Mouse (Mus musculus) midbrain, embryonic 12.5 days (tissue): ENCODE data around the gene Mapk8ip1. TPM values are rescaled to one million over a fixed set of nuclear protein-coding genes. Genes with fewer than 3 reads are reported as not detected.

Experiments
- ATAC-seq: fragments of 200-750 bp; cut with Nextera tagmentation; 2 replicates; pipeline ENCODE4 v1.8.0; 2017; ENCODE audit warnings: low read depth, moderate TSS enrichment, moderate library complexity; ENCODE audit not compliant: low FRiP score
- H3K27ac ChIP-seq: fragments of 300-500 bp; sonication (generic); replicated peaks from 2 replicates; pipeline ENCODE4 v1.5.1; 2016; ENCODE audit warnings: mild to moderate bottlenecking
- H3K27me3 ChIP-seq: fragments of 300-500 bp; sonication (generic); 2 replicates; pipeline ENCODE4 v1.6.1; 2016; ENCODE audit warnings: mild to moderate bottlenecking
- H3K36me3 ChIP-seq: fragments of 300-500 bp; sonication (generic); 2 replicates; pipeline ENCODE4 v1.6.1; 2016
- H3K4me1 ChIP-seq: fragments of 300-500 bp; sonication (generic); 2 replicates; pipeline ENCODE4 v1.6.1; 2016
- H3K4me2 ChIP-seq: fragments of 300-500 bp; sonication (generic); replicated peaks from 2 replicates; pipeline ENCODE4 v1.6.1; 2016; ENCODE audit warnings: mild to moderate bottlenecking, moderate library complexity
- H3K4me3 ChIP-seq: fragments of 300-500 bp; sonication (generic); 2 replicates; pipeline ENCODE4 v1.5.1; 2016; ENCODE audit warnings: mild to moderate bottlenecking
- H3K9ac ChIP-seq: fragments of 300-500 bp; sonication (generic); replicated peaks from 2 replicates; pipeline ENCODE4 v1.6.1; 2016; ENCODE audit warnings: mild to moderate bottlenecking, moderate library complexity
- H3K9me3 ChIP-seq: fragments of 300-500 bp; sonication (generic); 2 replicates; pipeline ENCODE4 v1.6.1; 2016; ENCODE audit warnings: mild to moderate bottlenecking
- WGBS: fragments of 180-500 bp; shearing (Covaris S2); methylation state at CpG from one replicate; pipeline ENCODE4 v1.1.7; 2016; 5-methylcytosine and 5-hydroxymethylcytosine counted together
- polyA plus RNA-seq: library from polyadenylated mRNA; unstranded; fragments of >200 nt; fragmentation: Nextera tagmentation; extraction: Ambion mirVana; gene quantifications from 2 replicates; pipeline ENCODE4 v1.2.1, GENCODE M21; 2016

Gene Mapk8ip1
- polyA plus RNA-seq, 1 experiment from 2014 or later, result 105 TPM

DNA sequence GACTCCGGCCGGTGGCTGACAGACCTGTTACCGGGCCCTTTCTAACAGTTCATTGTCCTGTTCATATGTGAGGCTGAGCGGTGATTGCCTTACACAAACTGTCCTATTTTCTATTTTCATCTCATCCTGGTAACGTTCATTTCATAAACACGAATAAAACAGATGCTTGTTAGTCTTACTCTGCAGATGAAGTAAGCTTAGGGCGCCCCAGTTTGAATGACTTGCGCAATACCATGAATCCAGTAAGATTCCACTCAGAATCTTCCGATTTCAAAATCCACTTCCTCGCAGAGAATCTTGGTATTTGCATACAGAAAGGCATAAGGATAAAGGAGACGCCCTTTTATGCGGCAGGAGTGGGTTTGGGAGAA is 33.3 kb upstream of the Mapk8ip1 start:
- Histone ChIP-seq H3K4me3 (peak overlapping the region; percentile 90), H3K36me3 (no peaks in the 10 kb centered on the region), H3K9ac (peak overlapping the region; percentile 46), H3K9me3 (no peaks in the 10 kb centered on the region), H3K27me3 (peaks cover 8% of the 10 kb centered on the region; the same call in 1 of the 2 replicates), H3K4me1 (peaks cover 46% of the 10 kb centered on the region), H3K27ac (no peak overlapping the region), H3K4me2 (peak overlapping the region; percentile 89)
- ATAC-seq, result no peak
- 8% methylated on average over 12 of the region's 12 CpGs for WGBS

DNA sequence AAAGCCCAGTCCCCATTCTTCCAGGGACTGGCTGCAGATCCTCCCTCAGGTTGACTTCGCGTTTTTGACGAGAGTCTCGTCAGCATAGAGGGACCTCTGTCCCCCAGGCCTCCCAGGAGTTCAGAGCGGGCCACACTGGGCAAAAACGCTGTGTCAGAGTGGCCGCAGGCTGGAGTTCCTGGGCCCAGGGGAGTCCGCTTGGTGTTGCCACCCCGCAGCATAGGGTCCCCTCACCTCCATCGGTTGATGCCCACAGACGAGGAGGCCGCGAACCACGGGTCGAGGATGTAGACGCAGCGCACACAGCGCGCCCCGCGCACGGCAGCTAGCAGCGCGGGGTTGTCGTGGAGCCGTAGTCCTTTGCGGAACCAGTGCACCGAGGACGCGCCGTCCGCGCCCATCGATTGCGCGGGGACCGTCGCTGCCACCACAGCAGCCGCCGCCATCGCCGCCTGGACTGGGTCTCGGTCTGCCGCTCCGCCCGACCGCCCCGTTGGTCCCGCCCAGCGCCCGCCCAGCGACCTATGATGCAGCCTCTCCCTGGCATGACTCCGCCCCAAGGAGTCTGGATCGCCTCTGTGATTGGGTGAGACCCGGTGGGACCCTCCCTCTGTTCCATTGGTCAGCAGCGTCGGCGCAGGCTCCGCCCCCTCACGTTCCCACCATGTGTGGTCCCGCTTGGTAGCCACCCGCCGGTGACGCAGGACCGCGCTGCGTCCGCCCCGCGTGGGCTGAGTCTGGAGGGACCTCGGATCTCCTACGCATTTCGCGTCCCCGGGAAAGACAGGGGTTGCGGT is 32.7 kb upstream of the Mapk8ip1 start, which contains the start of gene Cry2:
Cry2 (minus strand) TSS at position 466 of the 797 bp plus-strand sequence.
- Histone ChIP-seq H3K36me3 (no peaks in the 10 kb centered on the region), H3K4me3 (peak within 1 kb of the TSS; percentile 90), H3K27me3 (peaks cover 8% of the 10 kb centered on the region; the same call in 1 of the 2 replicates), H3K4me2 (peak within 1 kb of the TSS; percentile 89), H3K9me3 (no peaks in the 10 kb centered on the region), H3K4me1 (peaks cover 52% of the 10 kb centered on the region), H3K27ac (peak within 1 kb of the TSS; percentile 58), H3K9ac (peak within 1 kb of the TSS; percentile 83)
- WGBS, result under 1% methylated on average over 76 of the region's 76 CpGs
- peak; percentile 98 for ATAC-seq

DNA sequence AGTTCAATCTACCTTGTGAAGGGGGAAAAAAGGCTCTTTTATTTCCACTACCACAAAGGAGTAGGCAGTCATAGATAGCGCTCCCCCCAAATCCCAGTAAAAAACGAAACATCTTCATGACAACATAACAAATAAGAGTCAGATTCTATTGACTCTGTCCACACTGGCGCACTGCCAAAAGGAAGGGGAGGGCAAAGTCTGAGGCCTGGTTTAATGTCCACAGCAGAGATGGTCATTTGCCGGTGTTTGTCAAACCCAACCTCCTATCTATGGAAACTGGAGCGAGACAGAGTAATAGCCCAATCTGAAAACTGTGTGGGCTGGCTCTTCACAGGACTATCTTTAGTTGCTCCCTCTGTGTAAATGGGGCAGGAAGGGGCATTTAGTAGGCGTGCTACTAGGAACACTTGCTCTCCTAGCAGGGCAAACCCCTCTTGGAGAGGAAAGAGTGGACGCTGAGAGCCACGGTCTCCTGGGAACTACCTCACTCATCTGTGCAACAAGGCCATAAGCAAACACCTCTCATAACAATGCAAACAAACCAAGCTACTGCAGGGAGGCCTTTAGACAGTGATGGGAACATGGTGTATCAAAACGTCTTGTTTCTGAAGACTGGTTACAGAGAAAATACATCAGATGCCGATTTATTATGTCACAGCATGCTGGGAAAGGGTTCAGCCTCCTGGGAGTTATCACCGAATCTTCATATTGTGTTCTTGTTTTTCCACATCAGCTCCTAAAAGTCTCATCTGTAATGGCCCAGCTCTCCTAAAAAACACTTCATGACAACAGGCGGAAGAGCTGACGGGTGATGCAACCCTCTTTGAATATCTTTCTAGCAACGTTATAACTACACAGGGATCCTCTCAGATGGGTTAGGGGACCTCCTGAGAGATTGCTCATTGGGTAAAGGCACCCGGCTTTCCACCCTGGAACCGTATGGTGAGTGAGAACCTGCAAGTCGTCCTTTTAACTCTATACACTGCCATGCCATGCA is 31.5 kb upstream of the Mapk8ip1 start:
- H3K36me3 ChIP-seq, result no peaks in the 10 kb centered on the region
- peak overlapping the region; percentile 64; the same call in 1 of the 2 replicates for H3K27ac ChIP-seq
- no peak for ATAC-seq
- peak overlapping the region; percentile 83 for H3K9ac ChIP-seq
- no peaks in the 10 kb centered on the region for H3K9me3 ChIP-seq
- peaks cover 8% of the 10 kb centered on the region; the same call in 1 of the 2 replicates for H3K27me3 ChIP-seq
- WGBS, result 42% methylated on average over 17 of the region's 17 CpGs
- H3K4me2 ChIP-seq, result peak overlapping the region; percentile 89
- H3K4me3 ChIP-seq, result peak overlapping the region; percentile 90
- peaks cover 58% of the 10 kb centered on the region for H3K4me1 ChIP-seq

DNA sequence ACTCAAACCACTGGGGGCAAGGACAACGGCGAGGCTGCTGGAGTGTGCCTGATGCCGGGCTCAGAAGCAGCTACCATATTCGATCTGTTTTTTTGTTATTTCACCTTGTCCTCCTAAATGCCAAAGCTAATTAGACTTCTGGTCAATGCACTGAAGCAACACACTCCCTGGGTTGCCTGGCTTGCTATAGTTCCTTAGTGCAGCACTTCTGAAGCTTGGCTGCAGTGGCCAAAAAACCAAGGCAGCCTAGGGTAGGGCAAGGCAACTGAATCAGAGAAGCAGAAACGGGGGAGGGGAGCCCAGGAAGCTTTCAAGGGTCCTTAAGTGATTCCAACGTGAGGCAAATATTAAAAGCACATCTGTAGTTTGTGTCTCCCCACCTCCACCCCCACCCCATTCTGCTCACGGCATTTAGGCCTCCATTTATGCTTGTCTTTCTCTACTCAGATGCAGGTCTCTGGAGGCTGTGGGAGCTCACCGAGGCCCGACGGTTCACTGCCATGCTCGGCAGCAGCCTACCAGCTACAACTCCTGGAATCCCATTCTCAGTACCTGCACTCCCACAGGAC is 30.6 kb upstream of the Mapk8ip1 start:
- H3K27me3 ChIP-seq, result peaks cover 8% of the 10 kb centered on the region; the same call in 1 of the 2 replicates
- no peaks in the 10 kb centered on the region for H3K36me3 ChIP-seq
- no peak for ATAC-seq
- H3K4me3 ChIP-seq, result peak overlapping the region; percentile 90
- peak overlapping the region; percentile 89 for H3K4me2 ChIP-seq
- H3K4me1 ChIP-seq, result peaks cover 63% of the 10 kb centered on the region
- H3K9ac ChIP-seq, result peak overlapping the region; percentile 83
- H3K9me3 ChIP-seq, result no peaks in the 10 kb centered on the region
- H3K27ac ChIP-seq, result peak overlapping the region; percentile 64
- 15% methylated on average over 11 of the region's 11 CpGs for WGBS

DNA sequence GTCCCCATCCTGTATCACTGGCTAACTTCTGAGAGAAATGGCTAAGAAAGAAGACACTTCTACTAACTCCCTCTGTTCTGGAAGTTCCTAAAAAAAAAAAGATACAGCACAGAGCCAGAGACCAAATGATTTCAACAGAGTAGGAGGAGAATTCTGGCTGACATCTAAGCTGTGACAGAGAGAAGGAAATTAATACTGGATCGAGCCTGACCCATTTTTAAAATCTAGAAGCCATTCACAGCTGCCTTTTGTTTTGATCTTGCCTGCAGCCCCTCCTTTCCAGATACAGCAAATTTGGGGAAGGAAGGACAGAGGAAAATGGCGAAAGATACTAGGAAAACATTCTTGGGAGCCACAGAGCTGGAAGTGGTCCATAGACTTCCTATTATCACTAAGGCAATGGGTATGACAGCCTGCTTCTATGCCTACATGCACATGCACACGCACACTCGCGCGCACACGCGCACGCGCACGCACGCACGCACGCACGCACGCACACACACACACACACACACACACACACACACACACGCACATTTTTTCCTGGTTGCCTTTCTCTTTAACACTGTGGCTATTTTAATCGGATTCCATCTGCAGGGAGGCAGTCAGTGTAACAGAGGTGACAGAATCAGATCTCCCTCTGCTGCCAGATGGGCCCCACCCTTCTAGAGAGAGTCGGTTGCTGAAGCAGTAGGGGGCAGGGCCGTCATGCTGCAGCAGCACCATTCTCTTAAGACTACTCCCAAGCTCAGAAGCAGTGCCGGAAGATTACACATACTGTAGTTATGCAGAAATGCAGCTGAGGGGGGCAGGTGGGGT is 29.9 kb upstream of the Mapk8ip1 start:
- 62% methylated on average over 21 of the region's 21 CpGs for WGBS
- H3K4me1 ChIP-seq, result peaks cover 70% of the 10 kb centered on the region
- H3K9ac ChIP-seq, result peak overlapping the region; percentile 83
- H3K4me3 ChIP-seq, result peak overlapping the region; percentile 90
- peaks cover 8% of the 10 kb centered on the region; the same call in 1 of the 2 replicates for H3K27me3 ChIP-seq
- no peaks in the 10 kb centered on the region for H3K9me3 ChIP-seq
- H3K36me3 ChIP-seq, result peaks cover 3% of the 10 kb centered on the region; the same call in 1 of the 2 replicates
- H3K4me2 ChIP-seq, result peak overlapping the region; percentile 89
- H3K27ac ChIP-seq, result peak overlapping the region; percentile 64
- ATAC-seq, result 0 out of 2 replicates have a peak, but pooled peaks have one; percentile 25

DNA sequence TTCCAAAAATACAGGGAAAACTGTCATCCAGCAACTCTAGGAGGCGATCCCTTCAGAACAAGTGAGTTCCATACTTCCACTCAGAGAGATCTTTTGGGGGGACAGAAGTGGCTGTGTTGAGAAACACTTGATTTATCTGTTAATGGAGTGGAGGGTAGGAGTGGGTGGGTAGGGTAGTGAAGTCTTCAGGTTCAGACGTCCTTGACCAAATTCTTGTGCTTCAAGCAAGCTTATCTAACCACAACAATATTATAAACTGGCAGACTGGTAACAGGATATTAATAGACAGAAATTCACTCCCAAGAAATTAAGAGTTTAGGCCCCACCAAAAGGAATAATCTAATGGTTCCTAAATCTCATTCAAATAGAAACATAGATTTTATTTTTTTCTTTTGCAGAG is 29.0 kb upstream of the Mapk8ip1 start:
- H3K4me1 ChIP-seq, result peaks cover 79% of the 10 kb centered on the region
- no peak overlapping the region for H3K27ac ChIP-seq
- H3K36me3 ChIP-seq, result peaks cover 4% of the 10 kb centered on the region; the same call in 1 of the 2 replicates
- no peak overlapping the region for H3K4me3 ChIP-seq
- no peaks in the 10 kb centered on the region for H3K9me3 ChIP-seq
- 83% methylated on average over 2 of the region's 2 CpGs for WGBS
- no peak overlapping the region for H3K4me2 ChIP-seq
- H3K27me3 ChIP-seq, result peaks cover 3% of the 10 kb centered on the region; the same call in 1 of the 2 replicates
- no peak overlapping the region for H3K9ac ChIP-seq
- no peak for ATAC-seq

DNA sequence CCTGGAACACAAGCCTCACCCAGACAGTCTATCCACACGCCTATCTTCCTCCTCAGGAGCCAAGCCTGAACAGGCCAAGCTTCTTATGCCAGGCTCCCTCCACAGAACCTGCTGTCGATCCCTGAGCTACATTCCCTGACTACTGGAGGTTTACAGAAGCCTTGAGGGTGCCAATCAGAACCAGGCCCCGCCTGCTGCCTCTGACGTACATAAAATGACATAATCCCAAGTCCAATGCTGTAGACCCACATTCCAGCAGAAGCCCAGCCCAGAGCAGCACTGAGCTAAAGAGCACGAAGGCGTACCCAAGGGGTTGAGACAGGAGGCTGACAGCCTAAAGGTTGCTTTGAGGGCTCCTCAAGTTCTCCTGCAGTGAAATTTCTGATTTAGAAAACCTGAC is 26.8 kb upstream of the Mapk8ip1 start:
- Histone ChIP-seq H3K4me2 (no peak overlapping the region), H3K4me3 (no peak overlapping the region), H3K9me3 (no peaks in the 10 kb centered on the region), H3K27me3 (no peaks in the 10 kb centered on the region), H3K36me3 (peaks cover 12% of the 10 kb centered on the region), H3K27ac (no peak overlapping the region; the same call in 1 of the 2 replicates), H3K4me1 (peaks cover 87% of the 10 kb centered on the region), H3K9ac (no peak overlapping the region)
- WGBS, result 60% methylated on average over 6 of the region's 6 CpGs
- no peak for ATAC-seq

DNA sequence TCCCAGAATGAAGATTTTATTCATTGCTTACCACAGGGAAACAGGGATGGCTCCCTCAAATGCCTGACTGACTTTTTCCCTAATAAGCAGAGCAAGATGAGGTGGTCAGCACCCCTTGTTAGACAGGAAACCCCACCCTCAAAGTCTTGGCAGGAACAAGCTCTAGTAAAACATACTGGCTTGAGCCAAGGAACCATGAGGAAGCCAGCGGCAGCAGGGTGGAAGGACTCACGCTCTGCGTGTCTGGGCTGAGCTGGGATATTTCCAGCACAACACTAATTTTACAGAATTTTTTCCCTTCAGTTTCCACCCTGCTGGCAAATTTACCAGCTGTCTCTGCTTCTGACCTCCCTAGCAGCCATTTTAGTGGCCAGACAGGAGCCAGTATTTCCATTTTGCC is 25.4 kb upstream of the Mapk8ip1 start:
- Histone ChIP-seq H3K9me3 (no peaks in the 10 kb centered on the region), H3K9ac (no peak overlapping the region), H3K4me2 (no peak overlapping the region), H3K4me3 (no peak overlapping the region), H3K27ac (no peak overlapping the region), H3K36me3 (peaks cover 26% of the 10 kb centered on the region), H3K27me3 (no peaks in the 10 kb centered on the region), H3K4me1 (peaks cover 73% of the 10 kb centered on the region)
- 88% methylated on average over 3 of the region's 3 CpGs for WGBS
- ATAC-seq, result no peak

DNA sequence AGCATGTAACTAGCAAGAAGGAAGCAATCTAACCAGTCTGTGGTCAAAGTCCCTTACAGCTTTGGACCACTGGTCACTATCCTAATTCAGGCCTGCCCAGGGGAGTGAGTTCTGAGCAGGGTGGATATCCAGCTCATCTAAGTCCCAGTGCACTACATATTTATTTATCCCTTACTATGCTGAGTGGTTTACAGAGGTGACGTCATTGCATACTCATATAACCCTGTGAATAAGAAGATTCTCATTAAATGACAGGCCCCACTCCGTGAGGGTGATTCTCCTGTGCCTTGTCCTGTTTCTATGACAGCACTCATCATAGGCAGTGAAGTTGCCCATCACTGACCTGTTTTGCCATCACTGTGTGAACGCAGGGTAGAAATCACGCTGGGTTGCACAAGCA is 24.3 kb upstream of the Mapk8ip1 start:
- peak overlapping the region; percentile 21; the same call in 1 of the 2 replicates for H3K4me2 ChIP-seq
- H3K9ac ChIP-seq, result no peak overlapping the region
- ATAC-seq, result peak; percentile 24
- no peak overlapping the region for H3K4me3 ChIP-seq
- H3K4me1 ChIP-seq, result peaks cover 62% of the 10 kb centered on the region
- WGBS, result 65% methylated on average over 4 of the region's 4 CpGs
- no peaks in the 10 kb centered on the region for H3K9me3 ChIP-seq
- no peaks in the 10 kb centered on the region for H3K27me3 ChIP-seq
- peak overlapping the region; percentile 86 for H3K27ac ChIP-seq
- peaks cover 37% of the 10 kb centered on the region for H3K36me3 ChIP-seq

DNA sequence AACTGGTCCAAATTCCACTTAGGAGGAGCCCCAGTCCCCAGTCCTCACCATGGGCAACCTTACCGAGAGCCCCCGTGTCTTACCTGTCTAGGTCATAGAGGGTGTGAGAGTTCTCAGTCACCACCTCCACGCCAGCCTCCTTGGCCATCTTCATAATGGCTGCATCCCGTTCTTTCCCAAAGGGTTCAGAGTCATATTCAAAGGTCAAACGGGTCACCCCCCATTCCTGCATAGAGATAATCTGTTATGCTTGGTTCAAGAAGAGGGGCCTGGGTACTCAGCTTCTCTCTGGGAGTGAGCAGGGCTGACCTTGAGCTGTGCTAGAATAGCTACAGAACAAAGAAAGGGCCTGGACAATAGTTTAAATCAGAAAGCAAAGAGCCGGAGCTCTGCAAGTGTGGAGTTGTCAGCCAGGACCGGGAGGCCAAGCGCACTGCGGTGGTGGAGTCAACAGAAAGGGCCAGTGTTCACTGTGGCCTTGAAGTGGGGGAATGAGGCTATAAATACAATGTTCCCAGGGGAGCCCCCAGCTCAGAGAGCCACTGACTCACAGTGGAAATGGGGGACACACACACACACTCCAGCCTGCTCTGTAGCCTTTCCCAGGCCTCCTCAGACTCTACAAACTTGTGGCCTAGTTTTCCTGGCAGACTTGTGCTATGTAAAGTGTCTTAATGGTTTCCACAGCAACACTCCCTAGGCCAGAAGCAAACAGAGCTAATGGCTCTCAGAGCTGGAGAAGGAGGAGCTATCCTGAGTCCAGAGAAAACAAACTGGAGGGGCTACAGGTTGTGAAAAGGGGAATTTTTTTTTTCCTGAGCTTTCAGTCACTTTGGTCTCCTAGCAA is 23.6 kb upstream of the Mapk8ip1 start:
- Histone ChIP-seq H3K27me3 (no peaks in the 10 kb centered on the region), H3K4me2 (peak overlapping the region; percentile 21), H3K9me3 (no peaks in the 10 kb centered on the region), H3K27ac (peak overlapping the region; percentile 86), H3K4me3 (no peak overlapping the region), H3K9ac (no peak overlapping the region; the same call in 1 of the 2 replicates), H3K36me3 (peaks cover 44% of the 10 kb centered on the region), H3K4me1 (peaks cover 57% of the 10 kb centered on the region)
- WGBS, result 34% methylated on average over 9 of the region's 9 CpGs
- ATAC-seq, result peak; percentile 70
